Mouse (Mus musculus): Measurements from ENCODE around the gene Ehd4. TPM values are rescaled to one million over a fixed set of nuclear protein-coding genes. Genes with fewer than 3 reads are reported as not detected.

The Ehd4 gene
- polyA plus RNA-seq, 1 experiment from 2014 or later = 26.3 TPM

GRCm38 (mm10) chr2:120159434-120159833 is 5.0 kb upstream of the Ehd4 start:
- Histone ChIP-seq H3K4me3 (no peak overlapping the region), H3K27me3 (replicated peaks; ENCODE audit: low read depth, poor library complexity, severe bottlenecking) (peaks cover 8% of the 10 kb centered on the region), H3K36me3 (replicated peaks) (no peaks in the 10 kb centered on the region), H3K27ac (replicated peaks) (no peak overlapping the region), H3K4me1 (peaks cover 6% of the 10 kb centered on the region), H3K9me3 (0 out of 2 replicates have a peak, but pooled peaks cover 2% of the 10 kb centered on the region)
- 78% methylated on average over 2 of the region's 2 CpGs for WGBS
- DNase-seq (ENCODE audit: low spot score) = no peak

- H3K36me3 ChIP-seq (replicated peaks) = no peaks in the 10 kb centered on the region
- H3K27ac ChIP-seq (replicated peaks) = no peak overlapping the region
- peaks cover 9% of the 10 kb centered on the region for H3K4me1 ChIP-seq
- H3K9me3 ChIP-seq = 0 out of 2 replicates have a peak, but pooled peaks cover 2% of the 10 kb centered on the region
- WGBS = 31% methylated on average over 1 of the region's 1 CpGs
- H3K27me3 ChIP-seq (replicated peaks; ENCODE audit: low read depth, poor library complexity, severe bottlenecking) = peaks cover 9% of the 10 kb centered on the region
- DNase-seq (ENCODE audit: low spot score) = no peak
- H3K4me3 ChIP-seq = no peak overlapping the region
These were observed 4.4 kb upstream of the Ehd4 start for GRCm38 (mm10) chr2:120158846-120159245.

DNA sequence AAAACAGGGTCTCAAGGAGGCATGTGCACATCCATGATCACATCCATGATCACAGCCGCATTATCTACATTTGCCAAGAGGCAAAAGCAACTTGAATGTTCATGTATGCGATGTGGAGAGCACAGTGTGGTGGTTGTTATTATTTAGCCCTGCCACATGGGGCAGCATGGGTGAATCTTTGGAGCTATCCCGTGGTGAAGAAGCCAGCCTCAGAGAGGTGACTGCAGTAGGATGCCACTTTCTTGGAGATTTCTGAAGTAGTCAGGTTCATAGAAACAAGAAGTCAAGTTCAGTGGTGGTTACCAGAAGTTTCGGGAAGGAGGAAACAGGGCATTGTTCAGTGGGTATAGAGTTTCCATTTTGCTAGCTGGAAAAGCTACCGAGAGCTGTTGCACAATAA is 3.6 kb upstream of the Ehd4 start:
- Histone ChIP-seq H3K9me3 (0 out of 2 replicates have a peak, but pooled peaks cover 2% of the 10 kb centered on the region), H3K27ac (replicated peaks) (no peak overlapping the region), H3K4me3 (no peak overlapping the region), H3K27me3 (replicated peaks; ENCODE audit: low read depth, poor library complexity, severe bottlenecking) (peaks cover 18% of the 10 kb centered on the region), H3K4me1 (peaks cover 17% of the 10 kb centered on the region), H3K36me3 (replicated peaks) (no peaks in the 10 kb centered on the region)
- WGBS = 57% methylated on average over 5 of the region's 5 CpGs
- DNase-seq (ENCODE audit: low spot score) = no peak

DNA sequence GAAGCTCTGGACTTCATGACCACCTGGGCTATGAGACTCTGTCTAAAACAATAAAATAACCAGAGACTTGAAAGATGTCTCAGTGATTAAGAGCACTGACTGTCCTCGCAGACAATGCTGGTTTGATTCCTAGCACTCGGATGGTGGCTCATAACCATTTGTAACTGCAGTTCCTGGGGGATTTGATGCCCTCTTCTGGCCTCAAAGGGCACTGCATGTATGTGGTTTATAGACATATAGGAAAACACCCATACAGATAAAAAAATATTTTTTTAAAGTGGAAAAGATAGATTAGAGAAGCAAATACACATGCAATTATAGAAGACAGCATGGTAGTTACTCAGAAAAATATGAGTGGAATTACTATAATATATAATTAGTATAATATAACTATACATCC is 3.2 kb upstream of the Ehd4 start:
- no peak for DNase-seq (ENCODE audit: low spot score)
- Histone ChIP-seq H3K27me3 (replicated peaks; ENCODE audit: low read depth, poor library complexity, severe bottlenecking) (peaks cover 20% of the 10 kb centered on the region), H3K36me3 (replicated peaks) (no peaks in the 10 kb centered on the region), H3K9me3 (0 out of 2 replicates have a peak, but pooled peaks cover 2% of the 10 kb centered on the region), H3K27ac (replicated peaks) (no peak overlapping the region), H3K4me3 (no peak overlapping the region), H3K4me1 (peaks cover 17% of the 10 kb centered on the region)
- WGBS = 70% methylated on average over 2 of the region's 2 CpGs

DNA sequence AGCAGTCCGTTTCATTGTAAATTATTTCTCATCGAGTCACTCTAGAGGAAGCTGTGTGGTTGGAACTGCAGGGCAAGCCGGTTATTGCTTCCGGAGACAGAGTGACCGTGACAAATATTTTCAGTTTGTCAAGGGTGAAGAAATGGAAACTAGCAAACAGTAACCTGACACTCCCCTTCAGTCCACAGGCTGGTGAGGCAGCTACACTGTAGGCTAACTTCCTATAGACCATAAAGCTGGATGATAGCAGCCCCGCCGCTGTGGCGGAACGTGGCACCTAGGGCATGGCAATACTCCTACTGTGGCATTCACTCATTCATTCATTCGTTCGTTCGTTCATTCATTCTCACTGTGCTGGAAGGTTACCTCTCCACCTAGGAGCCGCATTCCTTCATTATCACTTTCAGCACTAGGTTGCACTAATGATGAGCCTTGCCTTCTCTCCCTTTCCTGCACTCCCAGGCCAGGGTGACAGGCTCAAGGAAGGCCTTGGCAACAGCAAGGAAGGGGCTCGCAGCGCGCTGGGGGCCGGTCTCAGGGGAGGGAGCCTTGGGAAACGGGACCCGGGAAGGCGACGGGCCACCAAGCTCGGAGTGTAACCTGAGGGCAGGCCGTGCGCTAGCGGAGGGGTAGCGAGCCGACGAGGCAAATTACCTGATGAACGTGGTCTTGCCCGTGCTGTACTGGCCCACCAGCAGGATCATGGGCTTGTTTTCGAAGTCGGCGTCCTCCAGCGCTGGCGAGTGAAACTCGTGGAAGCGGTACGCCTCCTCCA is 633 bp downstream of the Ehd4 start:
- peak; percentile 36 for DNase-seq (ENCODE audit: low spot score)
- H3K4me3 ChIP-seq = peak overlapping the region; percentile 79
- H3K9me3 ChIP-seq = 0 out of 2 replicates have a peak, but pooled peaks cover 2% of the 10 kb centered on the region
- H3K36me3 ChIP-seq (replicated peaks) = no peaks in the 10 kb centered on the region
- peaks cover 20% of the 10 kb centered on the region for H3K27me3 ChIP-seq (replicated peaks; ENCODE audit: low read depth, poor library complexity, severe bottlenecking)
- peaks cover 17% of the 10 kb centered on the region for H3K4me1 ChIP-seq
- WGBS = 4% methylated on average over 38 of the region's 38 CpGs
- H3K27ac ChIP-seq (replicated peaks) = peak overlapping the region; percentile 76

GRCm38 (mm10) chr2:120150571-120150970 is 3.8 kb downstream of the Ehd4 start:
- H3K27ac ChIP-seq (replicated peaks) = no peak overlapping the region
- no peaks in the 10 kb centered on the region for H3K36me3 ChIP-seq (replicated peaks)
- DNase-seq (ENCODE audit: low spot score) = no peak
- peaks cover 19% of the 10 kb centered on the region for H3K4me1 ChIP-seq
- 87% methylated on average over 3 of the region's 3 CpGs for WGBS
- no peak overlapping the region for H3K4me3 ChIP-seq
- no peaks in the 10 kb centered on the region for H3K9me3 ChIP-seq
- H3K27me3 ChIP-seq (replicated peaks; ENCODE audit: low read depth, poor library complexity, severe bottlenecking) = peaks cover 15% of the 10 kb centered on the region

- H3K27ac ChIP-seq (replicated peaks) = no peak overlapping the region
- H3K4me1 ChIP-seq = peaks cover 13% of the 10 kb centered on the region
- no peak for DNase-seq (ENCODE audit: low spot score)
- no peaks in the 10 kb centered on the region for H3K9me3 ChIP-seq
- H3K36me3 ChIP-seq (replicated peaks) = no peaks in the 10 kb centered on the region
- H3K4me3 ChIP-seq = no peak overlapping the region
- H3K27me3 ChIP-seq (replicated peaks; ENCODE audit: low read depth, poor library complexity, severe bottlenecking) = peaks cover 12% of the 10 kb centered on the region; the same call in 1 of the 2 replicates
- 90% methylated on average over 7 of the region's 7 CpGs for WGBS
These were observed 4.8 kb downstream of the Ehd4 start for GRCm38 (mm10) chr2:120149634-120150033.

DNA sequence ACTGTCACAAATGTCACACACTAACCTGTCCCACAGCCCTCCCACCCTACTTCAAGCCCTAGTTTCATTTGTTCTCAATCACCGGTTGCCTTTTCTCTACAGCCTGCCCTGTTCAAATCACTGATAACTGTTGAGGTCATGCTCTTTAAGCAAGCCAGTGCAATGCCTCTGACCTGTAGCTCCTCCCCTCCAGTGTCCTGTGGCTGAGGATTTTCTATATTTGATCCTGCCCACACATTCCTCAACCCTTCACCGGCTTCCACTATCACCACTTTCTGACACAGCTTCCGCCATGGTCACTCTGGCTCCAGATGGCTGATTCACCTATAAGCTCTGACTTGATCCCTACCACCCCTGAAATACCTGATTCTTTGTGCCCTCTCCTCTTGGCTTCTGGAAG is 6.4 kb downstream of the Ehd4 start:
- no peaks in the 10 kb centered on the region for H3K9me3 ChIP-seq
- H3K4me3 ChIP-seq = no peak overlapping the region
- 92% methylated on average over 3 of the region's 3 CpGs for WGBS
- no peak overlapping the region for H3K27ac ChIP-seq (replicated peaks)
- 0 out of 2 replicates have a peak, but pooled peaks cover 2% of the 10 kb centered on the region for H3K4me1 ChIP-seq
- no peak for DNase-seq (ENCODE audit: low spot score)
- H3K27me3 ChIP-seq (replicated peaks; ENCODE audit: low read depth, poor library complexity, severe bottlenecking) = peaks cover 2% of the 10 kb centered on the region; the same call in 1 of the 2 replicates
- H3K36me3 ChIP-seq (replicated peaks) = no peaks in the 10 kb centered on the region

- 0 out of 2 replicates have a peak, but pooled peaks cover 2% of the 10 kb centered on the region for H3K4me1 ChIP-seq
- WGBS = 66% methylated on average over 2 of the region's 2 CpGs
- H3K27ac ChIP-seq (replicated peaks) = no peak overlapping the region
- no peaks in the 10 kb centered on the region for H3K9me3 ChIP-seq
- DNase-seq (ENCODE audit: low spot score) = no peak
- H3K4me3 ChIP-seq = no peak overlapping the region
- no peaks in the 10 kb centered on the region for H3K27me3 ChIP-seq (replicated peaks; ENCODE audit: low read depth, poor library complexity, severe bottlenecking)
- H3K36me3 ChIP-seq (replicated peaks) = no peaks in the 10 kb centered on the region
These were observed 7.0 kb downstream of the Ehd4 start for GRCm38 (mm10) chr2:120147364-120147763.

- WGBS = 80% methylated on average over 2 of the region's 2 CpGs
- 0 out of 2 replicates have a peak, but pooled peaks cover 2% of the 10 kb centered on the region for H3K4me1 ChIP-seq
- DNase-seq (ENCODE audit: low spot score) = no peak
- H3K36me3 ChIP-seq (replicated peaks) = no peaks in the 10 kb centered on the region
- no peaks in the 10 kb centered on the region for H3K9me3 ChIP-seq
- no peaks in the 10 kb centered on the region for H3K27me3 ChIP-seq (replicated peaks; ENCODE audit: low read depth, poor library complexity, severe bottlenecking)
- no peak overlapping the region for H3K4me3 ChIP-seq
- no peak overlapping the region for H3K27ac ChIP-seq (replicated peaks)
These were observed 7.9 kb downstream of the Ehd4 start for GRCm38 (mm10) chr2:120146543-120146942.

- H3K27ac ChIP-seq (replicated peaks) = no peak overlapping the region
- no peak for DNase-seq (ENCODE audit: low spot score)
- H3K4me1 ChIP-seq = 0 out of 2 replicates have a peak, but pooled peaks cover 4% of the 10 kb centered on the region
- no peaks in the 10 kb centered on the region for H3K27me3 ChIP-seq (replicated peaks; ENCODE audit: low read depth, poor library complexity, severe bottlenecking)
- no peaks in the 10 kb centered on the region for H3K36me3 ChIP-seq (replicated peaks)
- H3K4me3 ChIP-seq = no peak overlapping the region
- 86% methylated on average over 4 of the region's 4 CpGs for WGBS
- H3K9me3 ChIP-seq = no peaks in the 10 kb centered on the region
These were observed 10.0 kb downstream of the Ehd4 start for GRCm38 (mm10) chr2:120144390-120144789.

- Histone ChIP-seq H3K9me3 (no peaks in the 10 kb centered on the region), H3K4me3 (no peak overlapping the region), H3K4me1 (0 out of 2 replicates have a peak, but pooled peaks cover 3% of the 10 kb centered on the region), H3K36me3 (replicated peaks) (no peaks in the 10 kb centered on the region), H3K27me3 (replicated peaks; ENCODE audit: low read depth, poor library complexity, severe bottlenecking) (no peaks in the 10 kb centered on the region), H3K27ac (replicated peaks) (no peak overlapping the region)
- DNase-seq (ENCODE audit: low spot score) = no peak
- WGBS = 90% methylated on average over 5 of the region's 5 CpGs
These were observed 12.1 kb downstream of the Ehd4 start for GRCm38 (mm10) chr2:120142336-120142735.

DNA sequence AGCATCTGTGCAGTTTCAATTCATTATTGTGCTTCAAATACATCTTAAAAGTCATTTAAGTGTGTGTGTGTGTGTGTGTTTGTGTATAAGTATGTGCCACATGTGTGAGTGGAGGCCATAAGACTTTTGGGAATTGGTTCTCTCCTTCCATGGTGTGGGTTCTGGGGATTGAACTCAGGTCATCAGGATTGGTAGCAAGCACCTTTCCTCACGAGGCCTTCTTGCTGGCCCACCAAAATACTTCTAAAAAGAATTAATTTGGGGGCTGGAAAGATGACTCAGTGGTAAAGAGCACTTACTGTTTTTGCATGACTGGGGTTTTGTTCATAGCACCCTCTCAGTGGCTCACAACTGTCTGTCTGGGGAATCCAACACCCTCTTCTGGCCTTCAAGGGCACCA is 12.7 kb downstream of the Ehd4 start:
- H3K4me1 ChIP-seq = 0 out of 2 replicates have a peak, but pooled peaks cover 3% of the 10 kb centered on the region
- WGBS = 83% methylated on average over 1 of the region's 1 CpGs
- no peak overlapping the region for H3K4me3 ChIP-seq
- no peak for DNase-seq (ENCODE audit: low spot score)
- H3K27ac ChIP-seq (replicated peaks) = no peak overlapping the region
- no peaks in the 10 kb centered on the region for H3K36me3 ChIP-seq (replicated peaks)
- H3K9me3 ChIP-seq = no peaks in the 10 kb centered on the region
- no peaks in the 10 kb centered on the region for H3K27me3 ChIP-seq (replicated peaks; ENCODE audit: low read depth, poor library complexity, severe bottlenecking)
